Mouse (Mus musculus): ENCODE measurements around the gene 4833439L19Rik.
"Not testable (repeated sequence)": the region's sequence is repeated elsewhere in the genome, so short reads cannot be mapped to it uniquely, and the experiment has no call there.

Gene 4833439L19Rik

DNA sequence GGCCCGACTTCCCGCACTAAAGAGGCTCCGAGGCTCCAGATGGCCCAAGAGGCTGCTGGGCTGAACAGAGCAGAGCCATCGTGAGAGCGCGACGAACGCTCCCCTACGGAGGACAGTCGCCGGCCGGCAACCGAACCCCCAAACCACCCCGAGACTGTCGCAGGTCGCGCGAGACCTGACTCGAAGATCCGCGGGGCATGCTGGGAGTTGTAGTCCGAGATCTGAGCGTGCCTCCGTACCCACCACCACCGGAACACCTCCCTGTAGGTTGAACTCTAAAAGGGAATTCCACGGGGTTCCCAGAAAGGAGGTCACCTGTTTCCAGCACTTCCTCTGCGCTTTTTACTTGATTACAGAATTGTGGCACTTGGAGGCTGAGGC is at the start of gene 4833439L19Rik:
4833439L19Rik (minus strand) TSS at position 235 of the 381 bp plus-strand sequence.
- DNase-seq (ENCODE audit: low spot score in 2 of 2): peak; percentile 90 to 92

DNA sequence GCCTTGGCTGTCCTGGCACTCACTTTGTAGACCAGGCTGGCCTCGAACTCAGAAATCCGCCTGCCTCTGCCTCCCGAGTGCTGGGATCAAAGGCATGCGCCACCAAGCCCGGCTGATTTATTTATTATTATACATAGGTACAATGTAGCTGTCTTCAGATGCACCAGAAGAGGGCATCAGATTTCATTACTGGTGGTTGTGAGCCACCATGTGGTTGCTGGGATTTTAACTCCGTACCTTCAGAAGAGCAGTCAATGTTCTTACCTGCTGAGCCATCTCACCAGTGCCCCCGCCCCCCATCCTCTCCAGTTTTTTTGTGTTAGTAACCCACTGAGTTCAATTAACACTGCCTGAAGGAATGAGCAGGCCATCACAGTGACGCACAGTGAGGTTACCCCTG is 47.9 kb upstream of the 4833439L19Rik start:
- not testable (repeated sequence) for DNase-seq (ENCODE audit: low spot score in 2 of 2)

DNA sequence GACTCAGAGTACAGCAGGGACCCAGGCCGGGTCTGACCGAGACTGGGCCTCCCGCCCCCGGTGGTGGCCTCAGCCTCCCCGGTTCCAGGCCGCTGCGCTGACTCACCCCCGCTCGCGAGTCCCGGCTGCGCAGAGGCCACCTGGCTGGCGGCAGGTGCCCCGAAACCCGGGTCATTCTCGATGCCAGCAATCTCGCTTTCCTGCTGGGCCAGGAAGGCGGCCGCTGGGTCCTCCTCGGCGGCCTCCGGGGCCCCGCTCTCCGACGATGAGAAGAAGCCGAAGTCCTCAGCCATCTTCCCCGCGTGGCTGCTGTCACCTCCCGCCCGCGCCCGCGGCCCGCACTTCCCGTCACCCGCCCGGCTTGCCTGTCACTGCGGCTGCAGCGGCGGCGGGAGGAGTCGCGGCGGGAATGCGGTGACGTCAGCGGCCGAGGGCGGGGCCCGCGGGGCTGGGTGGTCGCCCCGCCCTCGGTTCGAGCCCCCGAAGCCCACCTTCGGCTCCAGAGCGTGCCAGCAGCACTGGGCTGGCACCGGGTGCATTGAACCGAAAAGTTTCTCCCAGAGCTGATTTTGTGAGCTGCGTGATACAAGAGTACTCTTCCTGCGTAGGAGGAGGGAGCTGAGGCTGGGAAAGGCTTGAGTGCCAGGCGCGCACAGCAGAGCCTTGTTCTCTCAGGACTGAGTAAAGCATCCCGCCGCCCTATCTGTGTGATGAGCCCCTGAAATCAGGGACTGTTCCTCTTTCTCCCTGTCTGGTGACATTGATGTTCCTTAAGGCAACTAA is 45.9 kb upstream of the 4833439L19Rik start, which contains the start of gene Cltb:
Cltb (minus strand) TSS at position 373 of the 783 bp plus-strand sequence.
- peak; percentile 64 to 76 for DNase-seq (ENCODE audit: low spot score in 2 of 2)

DNA sequence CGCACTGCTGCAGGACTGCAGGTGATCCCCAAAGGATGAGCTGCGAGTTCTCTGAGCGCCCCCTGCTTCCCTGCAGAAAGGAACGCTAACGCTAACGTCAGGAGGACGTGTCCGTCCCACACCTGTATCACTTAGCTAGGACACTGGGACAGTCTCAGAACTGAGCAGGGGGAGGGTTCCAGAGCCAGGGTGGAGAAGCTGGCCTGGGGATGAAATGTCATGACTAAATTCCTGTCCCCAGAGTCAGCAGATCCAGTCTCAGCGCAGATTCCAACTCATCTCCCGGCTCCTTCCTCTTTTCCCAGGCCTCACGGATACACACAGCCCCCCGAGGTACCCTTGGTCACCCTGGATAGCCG is 45.4 kb upstream of the 4833439L19Rik start:
- no peak for DNase-seq (ENCODE audit: low spot score in 2 of 2)

DNA sequence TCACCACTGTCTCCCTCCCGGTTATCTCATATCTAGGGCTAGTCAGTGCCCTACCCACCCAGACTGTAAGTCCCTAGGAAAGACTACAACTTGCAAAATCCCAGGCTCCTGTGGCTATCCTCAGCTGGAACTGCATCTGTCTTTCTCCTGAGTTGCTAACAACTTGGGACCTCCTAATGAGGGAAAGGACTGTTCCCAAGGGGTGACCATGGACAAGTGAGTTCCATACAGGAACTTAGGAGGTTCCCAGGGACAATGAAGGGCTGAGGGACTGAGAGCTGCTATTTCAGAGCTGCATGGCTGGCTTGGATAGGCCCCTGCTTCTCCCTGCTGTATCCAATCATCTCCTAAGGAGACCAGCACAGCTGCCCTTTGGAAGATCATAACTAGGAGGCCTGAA is 44.1 kb upstream of the 4833439L19Rik start:
- DNase-seq (ENCODE audit: low spot score in 2 of 2): no peak

DNA sequence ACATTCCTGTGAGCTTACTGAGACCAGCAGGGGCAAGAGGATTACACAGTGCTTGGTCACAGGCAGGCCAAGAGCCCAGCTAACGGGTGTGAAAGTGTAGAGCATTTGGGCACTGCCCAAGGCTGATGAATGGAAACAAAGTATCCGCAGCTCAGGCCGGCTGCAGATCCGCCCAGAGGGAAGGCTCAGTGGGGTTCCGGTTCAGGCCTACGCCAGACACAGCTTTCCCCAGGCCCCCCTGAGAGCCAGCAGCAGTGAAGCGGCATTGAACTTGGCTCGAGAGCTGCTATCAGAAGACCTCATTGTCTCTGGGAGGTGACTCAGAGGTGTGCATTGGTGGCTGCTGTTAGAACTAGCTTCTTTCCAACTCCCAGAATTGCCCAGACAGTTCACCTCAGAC is 43.4 kb upstream of the 4833439L19Rik start:
- DNase-seq (ENCODE audit: low spot score in 2 of 2): no peak

DNA sequence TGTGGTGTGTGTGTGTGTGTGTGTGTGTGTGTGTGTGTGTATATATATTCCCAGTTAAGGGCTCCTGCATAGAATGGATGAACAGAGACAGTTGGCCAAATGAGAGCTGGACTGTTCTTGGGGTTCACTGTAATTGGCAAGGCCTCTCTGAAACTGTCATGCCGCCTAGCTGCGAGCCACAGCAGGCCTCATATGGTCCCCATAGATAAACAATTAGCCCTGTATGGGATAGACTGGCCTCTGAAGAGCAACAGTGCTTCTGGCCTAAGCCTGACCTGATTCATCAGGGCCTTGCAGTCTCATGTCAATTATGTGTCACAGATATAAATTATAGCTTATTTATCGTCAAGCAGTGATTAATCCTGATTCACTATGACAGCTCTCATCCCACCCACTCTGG is 42.8 kb upstream of the 4833439L19Rik start:
- DNase-seq (ENCODE audit: low spot score in 2 of 2): no peak

DNA sequence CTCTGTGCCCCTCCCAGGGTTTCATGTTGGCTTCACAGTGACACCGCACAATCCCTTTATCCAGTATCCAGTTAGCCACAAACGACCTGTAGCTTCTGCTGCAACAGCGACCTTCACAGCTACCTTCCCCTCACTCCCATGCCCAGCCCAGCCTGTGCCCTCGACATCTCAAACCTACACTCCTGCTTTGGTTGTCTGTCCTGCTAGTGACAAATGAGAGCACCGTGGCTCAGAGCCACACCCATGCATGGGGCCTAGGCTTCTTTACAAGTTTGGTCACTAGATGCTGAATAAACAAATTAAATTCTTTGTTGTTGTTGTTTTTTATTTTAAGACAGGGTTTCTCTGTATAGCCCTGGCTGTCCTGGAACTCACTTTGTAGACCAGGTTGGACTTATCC is 42.0 kb upstream of the 4833439L19Rik start:
- no peak for DNase-seq (ENCODE audit: low spot score in 2 of 2)

DNA sequence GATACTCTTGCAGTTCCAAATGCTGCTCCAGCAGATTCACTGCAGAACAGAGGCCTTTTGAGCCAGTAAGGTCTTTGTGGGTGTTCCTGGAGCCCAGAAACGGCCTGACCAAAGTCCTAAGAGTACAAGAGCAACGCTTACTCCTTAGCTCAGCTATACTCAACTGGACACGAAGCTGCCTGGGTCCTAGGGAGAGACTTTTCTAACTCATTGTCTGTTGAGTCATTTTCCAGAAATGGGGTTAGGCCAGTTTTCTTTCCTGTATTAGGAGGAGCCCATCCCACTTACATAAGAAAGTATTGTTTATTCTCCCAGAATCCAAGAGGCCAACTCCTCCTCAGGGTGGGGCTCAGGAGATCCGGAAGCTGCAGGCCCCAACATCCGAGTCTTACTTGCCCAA is 40.2 kb upstream of the 4833439L19Rik start:
- DNase-seq (ENCODE audit: low spot score in 2 of 2): no peak

DNA sequence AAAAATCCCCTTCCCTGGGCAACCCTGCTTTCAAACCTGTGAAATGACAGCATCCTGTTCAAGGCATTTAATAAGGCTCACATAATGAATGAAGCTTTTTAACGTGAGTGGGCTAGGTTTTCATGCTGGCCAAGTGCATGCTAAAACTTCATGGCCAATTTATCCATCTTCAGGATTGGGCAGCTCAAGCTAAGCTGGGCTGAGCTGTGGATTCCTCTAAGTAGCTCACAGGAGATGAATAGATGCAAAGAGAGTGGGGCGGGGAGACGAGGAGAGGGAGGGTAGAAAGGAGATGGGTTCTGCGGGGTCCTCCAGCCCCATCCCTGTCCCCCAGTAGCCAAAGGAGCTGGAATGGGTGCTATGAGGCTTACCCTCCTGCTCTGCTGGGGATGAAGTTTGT is 39.0 kb upstream of the 4833439L19Rik start:
- DNase-seq (ENCODE audit: low spot score in 2 of 2): no peak

DNA sequence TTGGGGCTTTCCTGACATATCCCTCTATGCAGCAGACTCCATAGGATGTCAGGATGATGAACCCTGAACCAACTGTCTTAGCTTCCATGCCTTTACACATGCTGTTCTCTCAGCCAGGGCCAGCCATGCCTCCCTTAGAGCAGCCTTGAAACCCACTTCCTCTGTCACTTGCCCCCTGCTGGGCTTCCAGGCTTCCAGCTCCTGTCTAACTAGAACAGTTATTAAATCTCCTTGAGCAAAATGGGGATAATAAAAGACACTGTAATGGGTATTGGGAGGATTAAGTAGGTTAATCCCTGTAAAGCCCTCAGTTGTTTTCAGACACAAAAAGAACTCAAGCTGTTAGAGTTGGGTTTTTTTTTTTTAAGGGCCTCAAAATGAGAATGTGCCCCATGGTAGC is 38.3 kb upstream of the 4833439L19Rik start:
- DNase-seq (ENCODE audit: low spot score in 2 of 2): no peak

DNA sequence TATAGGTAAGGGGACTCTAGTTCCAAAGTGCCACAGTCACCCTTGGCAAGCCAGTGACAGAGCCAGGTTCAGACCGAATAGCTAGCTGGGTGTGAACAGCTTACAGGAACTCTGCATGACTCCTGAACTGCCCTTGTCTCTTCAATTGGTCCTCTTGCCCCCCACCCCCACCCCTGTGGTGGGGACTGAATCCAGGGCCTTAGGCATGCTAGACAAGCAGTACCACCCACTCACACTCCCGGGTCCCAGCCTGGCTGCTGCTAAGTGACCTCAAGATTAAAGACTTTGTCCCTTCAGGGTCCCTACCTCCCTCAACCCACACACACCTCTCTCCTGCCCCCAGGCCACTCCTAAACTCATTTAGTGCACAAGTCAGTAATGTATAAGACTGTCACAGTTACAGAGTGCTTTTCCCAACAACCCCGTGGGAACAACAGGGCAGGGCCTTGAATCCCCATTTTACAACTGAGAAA is 37.4 kb upstream of the 4833439L19Rik start:
- DNase-seq (ENCODE audit: low spot score in 2 of 2): no peak

DNA sequence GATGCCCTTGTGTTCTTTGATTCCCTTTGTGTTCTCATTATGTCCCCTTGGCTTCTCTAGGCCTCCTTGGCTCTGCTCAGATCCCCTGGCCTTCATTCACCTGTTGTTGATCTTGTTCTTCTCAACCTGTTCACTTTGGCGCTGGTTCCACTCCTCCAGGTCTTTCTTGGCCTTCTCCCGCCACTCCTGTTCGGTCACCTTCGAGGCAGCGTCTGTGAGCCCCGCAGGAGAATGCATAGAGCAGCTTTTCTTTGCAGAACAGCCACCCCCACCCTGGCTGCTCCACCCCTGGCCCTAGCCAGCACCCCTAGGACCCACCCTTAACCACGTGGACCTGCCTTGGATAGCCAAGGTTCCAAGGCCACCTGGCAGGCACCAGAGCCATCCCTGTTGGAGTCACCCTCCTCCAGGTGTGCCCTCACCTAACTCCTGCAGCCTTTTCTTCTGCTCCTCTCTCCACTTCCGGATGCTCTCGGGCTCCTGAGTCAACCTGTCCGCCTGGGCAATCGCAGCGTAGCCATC is 33.4 kb upstream of the 4833439L19Rik start:
- DNase-seq (ENCODE audit: low spot score in 2 of 2): no peak

DNA sequence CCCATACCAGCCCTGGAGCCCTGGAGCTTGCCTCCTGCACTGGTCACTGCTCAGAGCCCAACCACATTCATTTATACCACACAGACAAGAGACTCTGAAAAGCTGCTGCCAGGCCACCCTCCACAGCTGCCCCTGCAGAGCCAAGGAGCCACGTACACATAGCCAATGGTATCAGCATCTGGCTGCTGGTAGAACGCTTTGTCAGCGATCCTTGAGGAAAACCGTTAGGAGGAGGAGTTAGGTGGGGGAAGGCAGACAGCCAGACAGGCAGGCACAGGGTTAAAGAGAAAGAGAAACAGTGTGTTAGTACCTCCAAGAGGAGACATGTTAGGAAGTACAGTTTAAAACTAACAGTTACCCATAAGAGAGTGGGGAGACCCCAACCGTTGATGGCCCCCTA is 31.6 kb upstream of the 4833439L19Rik start:
- DNase-seq (ENCODE audit: low spot score in 2 of 2): no peak

DNA sequence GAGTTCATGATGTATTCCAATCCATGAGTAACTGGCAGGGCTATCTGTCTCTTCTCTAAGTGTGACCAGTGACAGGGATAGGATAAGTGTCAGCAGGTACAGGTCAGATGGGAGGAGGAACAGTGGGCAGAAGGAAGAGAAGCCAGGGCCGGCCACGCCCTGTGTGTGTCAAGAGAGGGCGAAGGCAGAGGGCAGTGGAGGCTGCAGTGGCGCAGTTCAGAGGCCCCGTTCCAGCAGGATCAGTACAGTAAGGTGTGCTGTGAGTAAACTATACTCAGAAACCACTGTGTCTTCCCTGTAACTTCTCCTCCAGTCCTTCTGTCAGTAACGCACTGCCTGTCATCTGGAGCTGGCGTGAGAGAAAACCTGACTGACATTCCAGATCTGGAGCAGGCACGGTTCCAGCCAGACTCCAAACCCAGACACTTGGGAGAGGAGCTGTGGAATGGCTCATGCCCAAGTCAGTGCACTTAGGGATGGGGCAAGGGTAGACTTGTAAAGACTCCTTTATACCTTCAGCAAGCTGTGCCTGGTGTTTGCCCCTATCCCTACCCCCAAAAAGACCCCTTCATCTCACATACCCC is 31.0 kb upstream of the 4833439L19Rik start:
- DNase-seq (ENCODE audit: low spot score in 2 of 2): no peak

DNA sequence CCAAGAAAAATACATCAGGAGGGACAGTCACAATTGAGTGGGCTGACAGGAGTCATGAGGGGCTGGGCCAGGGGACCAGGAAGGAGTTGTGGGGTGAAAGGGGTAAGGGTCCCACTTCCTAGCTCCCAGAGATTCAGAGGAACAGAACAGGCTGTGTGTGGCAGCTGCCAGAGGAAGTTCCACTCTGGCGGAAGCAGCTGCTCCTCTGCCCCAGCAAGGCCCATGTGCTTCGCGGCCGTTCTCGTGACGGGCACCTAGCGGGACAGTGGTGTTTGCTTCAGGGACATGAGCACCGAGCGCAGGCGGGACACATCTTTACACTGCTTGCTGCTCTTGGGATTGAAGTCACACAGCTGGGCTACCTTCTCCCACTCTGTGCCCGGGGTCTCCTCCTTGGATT is 28.4 kb upstream of the 4833439L19Rik start:
- DNase-seq (ENCODE audit: low spot score in 2 of 2): no peak

DNA sequence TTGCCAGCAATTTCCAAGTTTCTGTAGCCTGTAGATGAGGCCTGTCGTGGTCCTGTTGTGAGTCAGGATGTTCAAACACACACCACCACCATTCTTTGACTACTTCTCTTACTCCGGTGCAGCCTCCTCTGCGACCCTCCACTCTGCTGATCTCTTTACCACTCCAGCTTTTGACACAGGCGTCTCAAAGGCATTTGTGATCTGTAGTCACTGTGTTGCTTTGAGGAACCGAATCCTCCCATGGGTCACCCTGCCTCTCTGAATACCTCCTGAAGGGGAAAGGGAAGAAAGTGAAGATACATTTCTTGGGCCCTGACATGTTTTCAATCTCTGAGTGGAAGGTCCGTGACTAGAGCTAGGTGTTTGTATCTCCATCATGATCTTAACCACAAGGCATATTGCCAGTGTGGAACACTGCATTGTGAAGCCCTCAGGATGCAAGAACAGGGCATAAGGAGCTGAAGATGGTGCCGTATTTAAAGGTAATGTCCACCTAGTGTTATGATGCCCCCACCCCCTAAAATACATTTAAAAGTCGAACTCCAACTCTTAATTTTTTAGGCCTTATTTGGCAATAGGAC is 26.6 kb upstream of the 4833439L19Rik start:
- DNase-seq (ENCODE audit: low spot score in 2 of 2): no peak

DNA sequence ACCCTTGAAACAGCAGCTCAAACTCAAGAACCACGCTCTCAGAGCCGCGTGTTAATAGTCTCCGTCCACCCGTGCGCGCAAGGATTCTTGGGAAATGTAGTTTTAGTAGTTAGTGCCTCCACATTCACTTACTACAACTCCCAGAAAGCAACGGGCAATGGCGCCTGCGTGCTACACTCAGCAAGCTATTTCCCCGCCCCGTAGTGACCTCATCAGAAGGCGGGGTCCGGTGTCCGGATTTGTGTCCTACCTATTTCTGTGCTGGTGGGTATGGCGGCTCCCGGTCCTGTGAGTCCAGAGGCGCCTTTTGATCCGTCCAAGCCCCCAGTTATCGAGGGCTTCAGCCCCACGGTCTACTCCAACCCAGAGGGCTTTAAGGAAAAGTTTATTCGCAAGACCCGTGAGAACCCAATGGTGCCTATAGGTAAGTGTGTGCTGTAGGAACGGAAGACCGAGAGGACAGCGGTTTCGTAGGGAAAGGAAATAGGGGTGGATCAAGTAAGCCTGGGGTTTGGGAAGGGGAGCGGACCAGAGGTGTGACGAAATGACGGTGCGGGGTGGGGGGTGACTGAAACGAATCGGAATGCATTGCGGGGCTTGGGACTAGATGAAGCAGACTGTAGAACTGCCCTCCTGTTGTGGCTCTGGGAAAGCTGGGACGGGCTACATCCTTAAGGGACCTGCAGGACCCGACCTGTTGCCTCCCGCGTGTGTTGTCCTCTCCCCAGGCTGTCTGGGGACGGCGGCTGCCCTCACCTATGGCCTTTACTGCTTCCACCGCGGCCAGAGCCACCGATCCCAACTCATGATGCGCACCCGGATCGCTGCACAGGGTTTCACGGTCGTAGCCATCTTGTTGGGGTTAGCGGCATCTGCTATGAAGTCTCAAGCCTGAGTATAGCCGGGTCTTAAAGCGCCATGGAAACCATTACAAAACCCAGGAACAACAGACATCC is 25.0 kb upstream of the 4833439L19Rik start, which contains the start of the genes Nop16 and Higd2a:
Nop16 (minus strand) TSS at position 95 of the 956 bp plus-strand sequence.
Higd2a (plus strand) TSS at position 212 of the 956 bp plus-strand sequence.
- peak; percentile 95 for DNase-seq (ENCODE audit: low spot score in 2 of 2)

DNA sequence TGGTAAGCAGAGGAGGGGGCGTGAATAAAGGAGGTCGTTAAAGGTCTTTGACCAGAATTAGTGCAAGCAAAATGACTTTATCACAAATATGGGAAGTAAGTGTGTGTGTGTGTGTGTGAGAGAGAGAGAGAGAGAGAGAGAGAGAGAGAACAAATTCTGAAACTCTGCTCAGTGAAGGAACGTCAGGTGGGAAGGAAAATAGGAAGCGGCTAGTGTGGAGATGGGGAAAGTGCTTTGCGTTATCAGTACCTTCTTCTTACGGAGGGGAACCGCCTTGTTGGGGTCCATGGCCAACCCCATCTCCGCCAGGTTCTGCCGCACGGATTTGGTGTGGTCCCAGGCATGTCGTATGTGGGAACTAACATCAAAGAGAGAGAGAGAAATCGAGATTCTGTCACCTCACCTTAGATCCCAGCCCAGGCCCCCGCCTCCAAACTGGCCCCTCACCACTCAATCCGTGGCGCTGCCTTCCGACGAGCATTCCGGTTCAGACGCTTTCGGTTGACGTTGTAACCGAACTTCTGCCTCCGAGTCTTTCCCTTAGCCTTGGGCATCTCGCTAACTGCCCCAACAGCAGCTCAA is 24.3 kb upstream of the 4833439L19Rik start:
- DNase-seq (ENCODE audit: low spot score in 2 of 2): no peak

DNA sequence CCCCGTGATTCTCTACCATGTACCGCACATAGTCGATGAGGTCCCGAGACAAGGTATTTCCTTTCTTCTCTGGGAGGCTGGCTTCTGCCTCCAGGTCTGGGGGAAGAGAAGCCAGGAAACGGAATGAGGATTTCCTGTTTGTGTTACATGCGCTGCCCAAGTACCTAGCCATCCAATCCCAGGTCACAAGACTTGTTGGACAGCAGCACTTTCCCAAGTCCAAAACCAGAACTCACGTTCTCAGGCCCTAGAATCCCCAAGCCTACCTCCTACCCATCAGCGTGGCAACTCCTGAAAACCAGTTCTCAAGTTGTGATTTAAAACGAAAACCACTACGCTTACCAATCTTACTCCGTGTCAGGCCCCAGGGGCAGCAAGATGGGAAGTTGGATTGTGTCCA is 20.6 kb upstream of the 4833439L19Rik start:
- DNase-seq (ENCODE audit: low spot score in 2 of 2): no peak

DNA sequence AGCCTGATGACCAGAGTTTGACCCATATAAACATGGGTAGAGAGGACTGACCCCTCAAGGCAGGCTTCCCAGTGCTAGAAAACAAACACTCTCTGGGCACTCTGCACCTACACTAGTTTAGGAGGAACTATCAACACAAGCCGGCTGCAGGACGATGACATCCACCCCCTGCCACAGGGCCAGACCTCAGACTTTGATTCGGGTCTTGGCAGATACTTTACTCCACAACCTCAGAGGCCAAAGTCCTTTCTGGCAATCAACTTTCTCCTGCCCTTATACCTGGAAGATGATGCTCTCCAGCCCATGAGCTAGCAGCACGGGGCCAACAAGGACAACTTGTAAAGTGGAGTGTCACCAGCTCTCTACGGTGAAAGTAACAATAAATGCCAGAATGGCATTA is 17.6 kb upstream of the 4833439L19Rik start:
- DNase-seq (ENCODE audit: low spot score in 2 of 2): no peak

Measured in natural killer cell, adult 2 months (primary cell).